In the genomic region with DNA sequence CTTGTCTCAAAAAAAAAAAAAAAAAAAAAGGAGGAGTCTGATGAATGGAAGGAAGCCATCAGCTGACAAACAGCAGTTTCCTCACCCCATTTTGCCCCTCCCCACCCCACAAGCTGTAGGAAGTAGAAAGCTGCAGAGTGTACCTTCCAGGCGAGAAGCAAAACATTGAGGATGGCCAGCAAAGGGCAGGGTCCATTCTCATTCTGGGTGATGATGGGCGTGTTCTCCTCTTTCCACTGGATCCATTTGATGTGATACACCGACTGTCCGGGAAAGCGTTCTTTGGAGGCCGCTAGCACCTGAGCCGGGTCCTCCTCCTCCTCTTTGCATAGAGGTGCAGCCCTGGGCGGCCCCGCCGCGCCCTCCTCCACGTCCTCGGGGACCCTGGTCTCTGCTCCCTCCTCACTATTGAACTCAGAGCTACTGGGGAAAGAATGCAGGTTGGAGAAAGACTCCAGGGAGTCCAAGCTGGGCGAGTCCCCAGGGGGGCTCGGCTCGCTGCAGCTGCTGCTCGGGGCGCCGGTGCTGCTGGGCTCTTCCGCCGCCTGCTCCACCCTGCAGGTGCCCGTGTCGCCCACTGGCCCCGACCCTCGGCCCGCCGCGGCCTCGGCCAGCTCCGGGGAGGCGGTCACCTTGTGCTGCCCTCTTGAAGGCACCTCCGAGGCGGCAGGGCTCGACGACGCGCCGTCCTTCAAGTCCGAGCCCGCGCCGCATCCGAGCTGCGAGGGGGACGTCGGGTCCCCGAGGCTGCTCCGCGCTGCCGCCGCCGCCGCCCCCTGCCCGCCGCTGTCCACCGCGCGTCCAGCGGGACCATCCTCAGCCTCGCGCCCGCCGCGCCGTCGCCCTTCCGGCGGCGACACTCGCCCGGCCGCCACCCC, we compare ENCODE assay signal across 8 mouse cellular contexts. TPM values are rescaled to one million over a fixed set of nuclear protein-coding genes. Genes with fewer than 3 reads are reported as not detected.
A peak's percentile ranks its signal among the peaks of the same experiment; 100 is the strongest.
DNase-seq lines count a peak whose midpoint lies in the region; ATAC-seq and TF ChIP-seq lines count a peak whose summit lies in the region.

A gene (plus strand): TSS at position 122 of the 878 bp plus-strand sequence.

- peak; percentile 54 for ATAC-seq in intestine, embryonic 16.5 days

- H3K9ac ChIP-seq in intestine, embryonic 16.5 days (ENCODE audit: low read depth, low read length) = peak within 1 kb of the TSS; percentile 95

- intact Hi-C loops in gastrocnemius, postnatal 36 days (cut with DNase I) = no loop called here
- intact Hi-C loops in left cerebral cortex, postnatal 4 days (cut with DNase I) = no loop called here

- H3K4me3 ChIP-seq in intestine, embryonic 16.5 days (ENCODE audit: low read length) = peak within 1 kb of the TSS; percentile 95
- peak within 1 kb of the TSS; percentile 91 for H3K4me3 ChIP-seq in midbrain, embryonic 10.5 days
- peak within 1 kb of the TSS; percentile 80 for H3K4me3 ChIP-seq in small intestine, adult 2 months (ENCODE audit: low read depth, low read length)

- TF ChIP-seq CTCF in small intestine, adult 2 months (IDR thresholded peaks at IDR 0.05; ENCODE audit: extremely low read depth, insufficient read length, insufficient replicate concordance, low read depth, low read length) = no peak

- no peaks in the 10 kb centered on the region for H3K9me3 ChIP-seq in intestine, embryonic 16.5 days (ENCODE audit: control insufficient read depth, low read length)
- H3K9me3 ChIP-seq in midbrain, embryonic 10.5 days (replicated peaks) = no peaks in the 10 kb centered on the region

- peak within 1 kb of the TSS; percentile 94 for H3K27ac ChIP-seq in intestine, embryonic 16.5 days (ENCODE audit: low read length)
- peak within 1 kb of the TSS; percentile 92 for H3K27ac ChIP-seq in midbrain, embryonic 10.5 days (replicated peaks)
- H3K27ac ChIP-seq in small intestine, adult 2 months (ENCODE audit: insufficient read depth, low read depth, low read length) = peak within 1 kb of the TSS; percentile 89

- H3K4me1 ChIP-seq in intestine, embryonic 16.5 days (ENCODE audit: control insufficient read depth, insufficient read depth, low read length) = peaks cover 10% of the 10 kb centered on the region; the same call in 1 of the 2 replicates
- peaks cover 28% of the 10 kb centered on the region for H3K4me1 ChIP-seq in midbrain, embryonic 10.5 days
- H3K4me1 ChIP-seq in small intestine, adult 2 months (ENCODE audit: control insufficient read depth, insufficient read depth, insufficient read length, low read length) = peaks cover 4% of the 10 kb centered on the region; the same call in 1 of the 2 replicates

- no peaks in the 10 kb centered on the region for H3K36me3 ChIP-seq in intestine, embryonic 16.5 days (ENCODE audit: control insufficient read depth, insufficient read depth, low read length)
- H3K36me3 ChIP-seq in midbrain, embryonic 10.5 days = no peaks in the 10 kb centered on the region
- H3K36me3 ChIP-seq in small intestine, adult 2 months (ENCODE audit: control insufficient read depth, insufficient read depth, low read length) = no peaks in the 10 kb centered on the region

- DNase-seq in layer of hippocampus, adult 11-12 months (ENCODE audit: low spot score) = peak; percentile 68
- DNase-seq in layer of hippocampus, adult 9-10 months (ENCODE audit: low spot score) = no peak
- DNase-seq in embryo, embryonic 11 days = peak; percentile 46
- DNase-seq in gastrocnemius, postnatal 36 days = peak; percentile 28 to 44
- DNase-seq in left cerebral cortex, postnatal 4 days = peak; percentile 45
- no peak for DNase-seq in midbrain, embryonic 10.5 days (ENCODE audit: low spot score)

- peak; percentile 54; the same call in 1 of the 2 replicates for TF ChIP-seq POLR2A in small intestine, adult 2 months (IDR thresholded peaks at IDR 0.05; ENCODE audit: low read depth, low read length)

- WGBS in intestine, embryonic 16.5 days = under 1% methylated on average over 66 of the region's 72 CpGs
- WGBS in midbrain, embryonic 10.5 days = under 1% methylated on average over 69 of the region's 72 CpGs
- WGBS in small intestine, adult 2 months = under 1% methylated on average over 72 of the region's 72 CpGs

- H3K27me3 ChIP-seq in intestine, embryonic 16.5 days (replicated peaks; ENCODE audit: control insufficient read depth, insufficient read depth, low read length) = no peaks in the 10 kb centered on the region
- no peaks in the 10 kb centered on the region for H3K27me3 ChIP-seq in midbrain, embryonic 10.5 days (ENCODE audit: low read depth, poor library complexity, severe bottlenecking)
- no peaks in the 10 kb centered on the region for H3K27me3 ChIP-seq in small intestine, adult 2 months (ENCODE audit: control insufficient read depth, insufficient read depth, low read length)

- peak within 1 kb of the TSS; percentile 72 for H3K4me2 ChIP-seq in intestine, embryonic 16.5 days (ENCODE audit: low read depth, low read length)

RNA-seq across cellular contexts. Expression of the gene that starts here (rescaled TPM):
- under 1 TPM in 1 of 2 experiments, not detected in 1; 0.15 TPM for total RNA-seq in gastrocnemius, postnatal 36 days (2021)
- 0.17 and 0.56 TPM in 2 replicates for polyA plus RNA-seq in intestine, embryonic 16.5 days (2015; fragmentation: Nextera tagmentation; extraction: Ambion mirVana)
- 1 to 10 TPM in 1 of 2 experiments, under 1 TPM in 1; 0.58 to 1.3 TPM for total RNA-seq in left cerebral cortex, postnatal 4 days (2021)
- 0.25 and 0.33 TPM in 2 replicates for polyA plus RNA-seq in midbrain, embryonic 10.5 days (2016; fragmentation: Nextera tagmentation; extraction: Ambion mirVana)
- 0.44 and 3.3 TPM in 2 replicates for polyA plus RNA-seq in small intestine, adult 2 months (2012; rRNA removed)

Comparison
In these comparisons a context has a peak if more than half of its experiments do, and no peak if none do; other contexts are left out.
1. DNase-seq: peak in layer of hippocampus, adult 11-12 months (single experiment), embryo, embryonic 11 days (single experiment) and left cerebral cortex, postnatal 4 days (single experiment); none in layer of hippocampus, adult 9-10 months (single experiment) and midbrain, embryonic 10.5 days (single experiment).
2. Peak in DNase-seq in gastrocnemius, postnatal 36 days; RNA of the gene not detected or under 1 TPM.
3. Peak in ATAC-seq, H3K4me3 ChIP-seq, H3K27ac ChIP-seq, H3K9ac ChIP-seq and H3K4me2 ChIP-seq in intestine, embryonic 16.5 days; RNA of the gene not detected or under 1 TPM.
4. Peak in every context shown above with its lines, with median percentiles within 50 percentile points of each other: H3K27ac ChIP-seq and H3K4me3 ChIP-seq.